Comparison of ENCODE assay signal across 28 mouse cellular contexts in genomic region chr6:94709150-94709549, GRCm38 (mm10). TPM values are rescaled to one million over a fixed set of nuclear protein-coding genes. Genes with fewer than 3 reads are reported as not detected.
DNase-seq lines count a peak whose midpoint lies in the region; ATAC-seq and TF ChIP-seq lines count a peak whose summit lies in the region.
"Had no signal": no experiment of that assay in that cellular context is flagged by ENCODE, and none has a peak within 500 bp of the region (broad histone marks: within the 10 kb centered on the region; RNA-seq: fewer than 3 reads in every experiment).

No protein-coding gene starts in this region.

- no peak overlapping the region for H3K9ac ChIP-seq in kidney, embryonic 16.5 days (replicated peaks; ENCODE audit: low read length)
- no peak overlapping the region for H3K9ac ChIP-seq in intestine, postnatal 0 days (ENCODE audit: low read depth, low read length)
- H3K9ac ChIP-seq: embryonic facial prominence, embryonic 13.5 days; forebrain, embryonic 12.5 days; forebrain, embryonic 15.5 days; heart, embryonic 12.5 days; heart, embryonic 15.5 days; hindbrain, embryonic 13.5 days had no signal

- ATAC-seq in kidney, embryonic 16.5 days (ENCODE audit: low FRiP score, low TSS enrichment), result no peak
- ATAC-seq in intestine, postnatal 0 days, result peak; percentile 62
- ATAC-seq: activated CD4-positive, CD25-positive, alpha-beta regulatory T cell, adult 4 months; CD4-positive, CD25-positive, alpha-beta regulatory T cell, adult 4 months; forebrain, embryonic 15.5 days had no signal

- 61% methylated on average over 1 of the region's 1 CpGs for WGBS in kidney, embryonic 16.5 days
- WGBS in intestine, postnatal 0 days, result 44% methylated on average over 1 of the region's 1 CpGs

- no peaks in the 10 kb centered on the region for H3K36me3 ChIP-seq in kidney, embryonic 16.5 days (ENCODE audit: insufficient read depth, low read length)
- H3K36me3 ChIP-seq in intestine, postnatal 0 days (ENCODE audit: control insufficient read depth, insufficient read depth), result no peaks in the 10 kb centered on the region
- H3K36me3 ChIP-seq: embryonic facial prominence, embryonic 10.5 days; embryonic facial prominence, embryonic 13.5 days; forebrain, embryonic 12.5 days; forebrain, embryonic 15.5 days; heart, embryonic 12.5 days; heart, embryonic 15.5 days; hindbrain, embryonic 10.5 days; hindbrain, embryonic 13.5 days had no signal

- H3K27me3 ChIP-seq in kidney, embryonic 16.5 days (ENCODE audit: insufficient read depth, low read length), result no peaks in the 10 kb centered on the region; the same call in 1 of the 2 replicates
- no peaks in the 10 kb centered on the region for H3K27me3 ChIP-seq in intestine, postnatal 0 days (replicated peaks; ENCODE audit: control insufficient read depth, insufficient read depth, low read length)
- H3K27me3 ChIP-seq: forebrain, embryonic 15.5 days; heart, embryonic 12.5 days; heart, embryonic 15.5 days; hindbrain, embryonic 13.5 days had no signal

- DNase-seq in kidney, adult 9 months, result peak; percentile 80
- no peak for DNase-seq in kidney, adult 18-20 months
- DNase-seq in kidney, postnatal 36 days, result peak; percentile 28 to 62
- no peak for DNase-seq in MN1 (ENCODE audit: low spot score)
- DNase-seq: adrenal gland, adult 8-10 months; adrenal gland, postnatal 25 days; cerebellum, adult 11-12 months; cerebellum, adult 8-10 months; cerebellum, postnatal 10 days; cerebellum, postnatal 36 days; embryo, embryonic 11 days; gastrocnemius, postnatal 25 days; heart, adult 18-20 months; heart, postnatal 10 days; heart, postnatal 36 days had no signal

- H3K4me2 ChIP-seq in kidney, embryonic 16.5 days (replicated peaks; ENCODE audit: low read depth, low read length), result no peak overlapping the region
- no peak overlapping the region for H3K4me2 ChIP-seq in intestine, postnatal 0 days (replicated peaks; ENCODE audit: low read depth)
- H3K4me2 ChIP-seq: embryonic facial prominence, embryonic 13.5 days; forebrain, embryonic 12.5 days; forebrain, embryonic 15.5 days; heart, embryonic 12.5 days; heart, embryonic 15.5 days; hindbrain, embryonic 13.5 days had no signal

- no peak overlapping the region for H3K27ac ChIP-seq in kidney, embryonic 16.5 days (ENCODE audit: low read length)
- H3K27ac ChIP-seq in intestine, postnatal 0 days (ENCODE audit: low read depth, low read length), result no peak overlapping the region
- H3K27ac ChIP-seq: embryonic facial prominence, embryonic 10.5 days; embryonic facial prominence, embryonic 13.5 days; forebrain, embryonic 12.5 days; forebrain, embryonic 15.5 days; heart, embryonic 15.5 days; hindbrain, embryonic 10.5 days; hindbrain, embryonic 13.5 days had no signal

- no peak for TF ChIP-seq CTCF in intestine, postnatal 0 days (IDR thresholded peaks at IDR 0.05; ENCODE audit: low read depth)

- no peaks in the 10 kb centered on the region for H3K9me3 ChIP-seq in kidney, embryonic 16.5 days (ENCODE audit: low read length)
- H3K9me3 ChIP-seq in intestine, postnatal 0 days (ENCODE audit: control insufficient read depth), result no peaks in the 10 kb centered on the region
- H3K9me3 ChIP-seq: embryonic facial prominence, embryonic 10.5 days; embryonic facial prominence, embryonic 13.5 days; forebrain, embryonic 12.5 days; forebrain, embryonic 15.5 days; heart, embryonic 12.5 days; heart, embryonic 15.5 days; hindbrain, embryonic 10.5 days; hindbrain, embryonic 13.5 days had no signal

- no peak overlapping the region for H3K4me3 ChIP-seq in kidney, embryonic 16.5 days (ENCODE audit: low read length)
- no peak overlapping the region for H3K4me3 ChIP-seq in intestine, postnatal 0 days (ENCODE audit: low read depth, low read length)
- H3K4me3 ChIP-seq: embryonic facial prominence, embryonic 10.5 days; embryonic facial prominence, embryonic 13.5 days; erythroblast, embryonic 14.5 days; forebrain, embryonic 12.5 days; forebrain, embryonic 15.5 days; heart, embryonic 12.5 days; heart, embryonic 15.5 days; hindbrain, embryonic 10.5 days; hindbrain, embryonic 13.5 days had no signal

- H3K4me1 ChIP-seq in kidney, embryonic 16.5 days (ENCODE audit: insufficient read depth, low read length), result no peaks in the 10 kb centered on the region
- no peaks in the 10 kb centered on the region for H3K4me1 ChIP-seq in intestine, postnatal 0 days (replicated peaks; ENCODE audit: control insufficient read depth, insufficient read depth, low read length)
- H3K4me1 ChIP-seq: forebrain, embryonic 12.5 days; heart, embryonic 12.5 days; heart, embryonic 15.5 days; hindbrain, embryonic 10.5 days had no signal

RNA-seq across cellular contexts. Expression of gene Lrig1, which starts 9.2 kb away (rescaled TPM):
- 6.3 and 7.4 TPM in 2 replicates for polyA plus RNA-seq in kidney, embryonic 16.5 days (2015; fragmentation: Nextera tagmentation; extraction: Ambion mirVana)
- polyA plus RNA-seq in intestine, postnatal 0 days (2015; fragmentation: Nextera tagmentation; extraction: Ambion mirVana), result 13.3 and 13.4 TPM in 2 replicates

Comparison
In these comparisons a context has a peak if more than half of its experiments do, and no peak if none do; other contexts are left out.
1. DNase-seq: peak in kidney, adult 9 months (single experiment) and kidney, postnatal 36 days (2 of 2); none in kidney, adult 18-20 months (single experiment) and MN1 (single experiment).